Comparison of ENCODE assay signal across 11 mouse cellular contexts in genomic region chrX:163723630-163724029, GRCm38 (mm10). TPM values are rescaled to one million over a fixed set of nuclear protein-coding genes. Genes with fewer than 3 reads are reported as not detected.
DNase-seq lines count a peak whose midpoint lies in the region; ATAC-seq and TF ChIP-seq lines count a peak whose summit lies in the region.
"Had no signal": no experiment of that assay in that cellular context is flagged by ENCODE, and none has a peak within 500 bp of the region (broad histone marks: within the 10 kb centered on the region; RNA-seq: fewer than 3 reads in every experiment).

No protein-coding gene starts in this region.

- H3K4me1 ChIP-seq in midbrain, embryonic 11.5 days (ENCODE audit: control insufficient read depth, insufficient read depth, low read length): no peaks in the 10 kb centered on the region
- H3K4me1 ChIP-seq: kidney, embryonic 15.5 days had no signal

- H3K9ac ChIP-seq in midbrain, embryonic 11.5 days (ENCODE audit: low read length): no peak overlapping the region
- H3K9ac ChIP-seq: kidney, embryonic 15.5 days; lung, embryonic 14.5 days had no signal

- peaks cover 7% of the 10 kb centered on the region for H3K27me3 ChIP-seq in midbrain, embryonic 11.5 days (ENCODE audit: control insufficient read depth, insufficient read depth, low read length)

- no peaks in the 10 kb centered on the region for H3K9me3 ChIP-seq in midbrain, embryonic 11.5 days (ENCODE audit: control insufficient read depth, low read length)
- H3K9me3 ChIP-seq: kidney, embryonic 15.5 days had no signal

- no peak for TF ChIP-seq CTCF in gastrocnemius, adult 2 months (IDR thresholded peaks at IDR 0.05)

- no peak overlapping the region; the same call in 1 of the 2 replicates for H3K27ac ChIP-seq in gastrocnemius, adult 2 months
- no peak overlapping the region for H3K27ac ChIP-seq in midbrain, embryonic 11.5 days (ENCODE audit: low read depth, low read length)
- H3K27ac ChIP-seq: kidney, embryonic 15.5 days had no signal

- H3K4me3 ChIP-seq in gastrocnemius, adult 2 months: no peak overlapping the region
- H3K4me3 ChIP-seq in midbrain, embryonic 11.5 days (ENCODE audit: low read depth, low read length): no peak overlapping the region
- H3K4me3 ChIP-seq: kidney, embryonic 15.5 days had no signal

- ATAC-seq in CD4-positive, CD25-positive, alpha-beta regulatory T cell, adult 4 months: peak; percentile 71
- no peak for ATAC-seq in midbrain, embryonic 11.5 days (ENCODE audit: low FRiP score)

- H3K36me3 ChIP-seq in midbrain, embryonic 11.5 days (ENCODE audit: control insufficient read depth, insufficient read depth, low read length): no peaks in the 10 kb centered on the region
- H3K36me3 ChIP-seq: kidney, embryonic 15.5 days had no signal

- H3K4me2 ChIP-seq in midbrain, embryonic 11.5 days: no peak overlapping the region
- H3K4me2 ChIP-seq: kidney, embryonic 15.5 days; lung, embryonic 14.5 days had no signal

- intact Hi-C loops in gastrocnemius, adult 2 months (cut with DNase I): no loop called here
- intact Hi-C loops in gastrocnemius, postnatal 14 days (cut with DNase I; ENCODE audit: low total_unique reads): no loop called here

- peak; percentile 29 for DNase-seq in gastrocnemius, adult 2 months
- DNase-seq in gastrocnemius, postnatal 14 days: no peak
- peak; percentile 7 for DNase-seq in fat pad, adult 2 months (ENCODE audit: extremely low read depth, low read depth, low spot score)
- peak; percentile 84 for DNase-seq in midbrain, embryonic 11.5 days (ENCODE audit: low spot score, missing footprints)
- no peak for DNase-seq in right cerebral cortex, adult 18-20 months
- DNase-seq in lung, postnatal 14 days: no peak
- no peak for DNase-seq in ovary, postnatal 14 days (ENCODE audit: low spot score)
- DNase-seq: lung, embryonic 14.5 days had no signal

RNA-seq across cellular contexts. Expression of gene Rnf138rt1, which starts 37.5 kb away (rescaled TPM):
- not detected for total RNA-seq in gastrocnemius, adult 2 months (2021)
- total RNA-seq in gastrocnemius, postnatal 14 days (2021): not detected
- polyA plus RNA-seq in CD4-positive, CD25-positive, alpha-beta regulatory T cell, adult 4 months (2017; shearing (Covaris generic)): not detected
- polyA plus RNA-seq in midbrain, embryonic 11.5 days (2014; fragmentation: Nextera tagmentation; extraction: Ambion mirVana): 0.36 and 0.56 TPM in 2 replicates
- total RNA-seq: common myeloid progenitor, adult 5-6 weeks had no signal
- polyA plus RNA-seq: kidney, embryonic 15.5 days; lung, embryonic 14.5 days had no signal

Comparison
In these comparisons a context has a peak if more than half of its experiments do, and no peak if none do; other contexts are left out.
1. DNase-seq: peak in gastrocnemius, adult 2 months (single experiment), fat pad, adult 2 months (single experiment) and midbrain, embryonic 11.5 days (single experiment); none in gastrocnemius, postnatal 14 days (single experiment), right cerebral cortex, adult 18-20 months (single experiment), lung, postnatal 14 days (single experiment) and ovary, postnatal 14 days (single experiment).